7 mouse cellular contexts compared by ENCODE assay signal in genomic region chr6:48048426-48049272, GRCm38 (mm10). TPM values are rescaled to one million over a fixed set of nuclear protein-coding genes. Genes with fewer than 3 reads are reported as not detected.
DNase-seq lines count a peak whose midpoint lies in the region; ATAC-seq and TF ChIP-seq lines count a peak whose summit lies in the region.

TSS of gene Zfp777 (minus strand) at chr6:48048911.

- peak; percentile 76 for TF ChIP-seq CTCF in intestine, postnatal 0 days (IDR thresholded peaks at IDR 0.05; ENCODE audit: low read depth)

- peak; percentile 92 for ATAC-seq in intestine, postnatal 0 days
- peak; percentile 84 for ATAC-seq in limb, embryonic 11.5 days (ENCODE audit: insufficient number of reproducible peaks, low FRiP score, low TSS enrichment, low read depth)
- ATAC-seq in midbrain, embryonic 14.5 days (ENCODE audit: low FRiP score, low TSS enrichment) = peak; percentile 88

- H3K4me2 ChIP-seq in intestine, postnatal 0 days (replicated peaks; ENCODE audit: low read depth) = peak within 1 kb of the TSS; percentile 85
- H3K4me2 ChIP-seq in limb, embryonic 11.5 days (ENCODE audit: low read depth, severe bottlenecking) = peak within 1 kb of the TSS; percentile 84
- H3K4me2 ChIP-seq in midbrain, embryonic 14.5 days (ENCODE audit: low read length) = peak within 1 kb of the TSS; percentile 71

- peak within 1 kb of the TSS; percentile 86 for H3K4me3 ChIP-seq in embryonic facial prominence, embryonic 10.5 days
- H3K4me3 ChIP-seq in intestine, postnatal 0 days (ENCODE audit: low read depth, low read length) = peak within 1 kb of the TSS; percentile 72
- H3K4me3 ChIP-seq in limb, embryonic 11.5 days (ENCODE audit: low read depth, low read length) = peak within 1 kb of the TSS; percentile 74
- peak within 1 kb of the TSS; percentile 64 for H3K4me3 ChIP-seq in midbrain, embryonic 14.5 days (replicated peaks; ENCODE audit: low read depth, low read length)

- H3K4me1 ChIP-seq in embryonic facial prominence, embryonic 10.5 days = peaks cover 22% of the 10 kb centered on the region
- no peaks in the 10 kb centered on the region for H3K4me1 ChIP-seq in intestine, postnatal 0 days (replicated peaks; ENCODE audit: control insufficient read depth, insufficient read depth, low read length)
- 0 out of 2 replicates have a peak, but pooled peaks cover 2% of the 10 kb centered on the region for H3K4me1 ChIP-seq in limb, embryonic 11.5 days (ENCODE audit: control insufficient read depth, insufficient read depth, low read length)
- H3K4me1 ChIP-seq in midbrain, embryonic 14.5 days (ENCODE audit: control insufficient read depth, insufficient read depth, low read length) = no peaks in the 10 kb centered on the region

- no peaks in the 10 kb centered on the region for H3K9me3 ChIP-seq in embryonic facial prominence, embryonic 10.5 days
- no peaks in the 10 kb centered on the region for H3K9me3 ChIP-seq in intestine, postnatal 0 days (ENCODE audit: control insufficient read depth)
- no peaks in the 10 kb centered on the region for H3K9me3 ChIP-seq in limb, embryonic 11.5 days (ENCODE audit: control insufficient read depth, low read length)
- H3K9me3 ChIP-seq in midbrain, embryonic 14.5 days (ENCODE audit: control insufficient read depth, low read length) = no peaks in the 10 kb centered on the region

- H3K36me3 ChIP-seq in embryonic facial prominence, embryonic 10.5 days (replicated peaks) = peaks cover 17% of the 10 kb centered on the region
- peaks cover 14% of the 10 kb centered on the region for H3K36me3 ChIP-seq in intestine, postnatal 0 days (ENCODE audit: control insufficient read depth, insufficient read depth)
- peaks cover 3% of the 10 kb centered on the region; the same call in 1 of the 2 replicates for H3K36me3 ChIP-seq in limb, embryonic 11.5 days (ENCODE audit: control insufficient read depth, insufficient read depth, low read length)
- H3K36me3 ChIP-seq in midbrain, embryonic 14.5 days (ENCODE audit: control insufficient read depth, insufficient read depth, low read length) = peaks cover 12% of the 10 kb centered on the region

- peak within 1 kb of the TSS; percentile 94 for H3K27ac ChIP-seq in embryonic facial prominence, embryonic 10.5 days (replicated peaks)
- H3K27ac ChIP-seq in intestine, postnatal 0 days (ENCODE audit: low read depth, low read length) = peak within 1 kb of the TSS; percentile 88
- peak within 1 kb of the TSS; percentile 89 for H3K27ac ChIP-seq in limb, embryonic 11.5 days (replicated peaks; ENCODE audit: low read depth, low read length)
- peak within 1 kb of the TSS; percentile 93 for H3K27ac ChIP-seq in midbrain, embryonic 14.5 days (replicated peaks; ENCODE audit: low read depth, low read length)

- DNase-seq in adrenal gland, postnatal 14 days = peak; percentile 93
- DNase-seq in embryonic facial prominence, embryonic 10.5 days (ENCODE audit: low spot score) = peak; percentile 87
- DNase-seq in gonadal fat pad, adult 2 months (ENCODE audit: low read depth) = no peak
- DNase-seq in limb, embryonic 11.5 days (ENCODE audit: low spot score) = peak; percentile 85
- peak; percentile 89 for DNase-seq in midbrain, embryonic 14.5 days
- peak; percentile 73 to 76 for DNase-seq in spleen, adult 18-20 months

- H3K9ac ChIP-seq in intestine, postnatal 0 days (ENCODE audit: low read depth, low read length) = peak within 1 kb of the TSS; percentile 81
- peak within 1 kb of the TSS; percentile 90 for H3K9ac ChIP-seq in limb, embryonic 11.5 days (ENCODE audit: low read length)
- H3K9ac ChIP-seq in midbrain, embryonic 14.5 days (replicated peaks; ENCODE audit: low read length) = peak within 1 kb of the TSS; percentile 87

- WGBS in embryonic facial prominence, embryonic 10.5 days = 1% methylated on average over 82 of the region's 82 CpGs
- WGBS in intestine, postnatal 0 days = 1% methylated on average over 77 of the region's 82 CpGs
- under 1% methylated on average over 82 of the region's 82 CpGs for WGBS in limb, embryonic 11.5 days
- WGBS in midbrain, embryonic 14.5 days = under 1% methylated on average over 76 of the region's 82 CpGs

- no peaks in the 10 kb centered on the region for H3K27me3 ChIP-seq in embryonic facial prominence, embryonic 10.5 days (replicated peaks; ENCODE audit: low read depth, poor library complexity, severe bottlenecking)
- H3K27me3 ChIP-seq in intestine, postnatal 0 days (replicated peaks; ENCODE audit: control insufficient read depth, insufficient read depth, low read length) = no peaks in the 10 kb centered on the region
- H3K27me3 ChIP-seq in limb, embryonic 11.5 days (ENCODE audit: control insufficient read depth, insufficient read depth, low read length) = no peaks in the 10 kb centered on the region
- no peaks in the 10 kb centered on the region for H3K27me3 ChIP-seq in midbrain, embryonic 14.5 days (ENCODE audit: control insufficient read depth, insufficient read depth, low read length)

RNA-seq across cellular contexts. Expression of gene Zfp777, which starts in this region (rescaled TPM):
- total RNA-seq in adrenal gland, postnatal 14 days (2021) = 16.9 and 26.7 TPM in 2 replicates
- 12.4 and 13.4 TPM in 2 replicates for polyA plus RNA-seq in embryonic facial prominence, embryonic 10.5 days (2016; fragmentation: Nextera tagmentation; extraction: Ambion mirVana)
- polyA plus RNA-seq in gonadal fat pad, adult 2 months (2012; rRNA removed) = 16.8 and 19.0 TPM in 2 replicates
- 3.1 and 3.8 TPM in 2 replicates for polyA plus RNA-seq in intestine, postnatal 0 days (2015; fragmentation: Nextera tagmentation; extraction: Ambion mirVana)
- polyA plus RNA-seq in limb, embryonic 11.5 days (2014; fragmentation: Nextera tagmentation; extraction: Ambion mirVana) = 9.3 and 9.8 TPM in 2 replicates
- polyA plus RNA-seq in midbrain, embryonic 14.5 days (2014; fragmentation: Nextera tagmentation; extraction: Ambion mirVana) = 10.1 and 11.0 TPM in 2 replicates
